Mouse (Mus musculus) CH12.LX (cell line): ENCODE measurements around the gene Pxt1. TPM values are rescaled to one million over a fixed set of nuclear protein-coding genes. Genes with fewer than 3 reads are reported as not detected.

Experiments used
- DNase-seq: peaks from one replicate; pipeline ENCODE4 v3.0.0-alpha.2; 2013; ENCODE audit errors: extremely low read depth
- H3K27ac ChIP-seq: 2 replicates; pipeline ENCODE4 v1.5.1; 2012; ENCODE audit warnings: low read depth, mild to moderate bottlenecking, control low read depth, moderate library complexity; ENCODE audit not compliant: insufficient read depth
- H3K27me3 ChIP-seq: replicated peaks from 2 replicates; pipeline ENCODE3; 2012; ENCODE audit warnings: inconsistent platforms
- H3K36me3 ChIP-seq, 2 experiments: replicated peaks in 1 of 2; 2 replicates each; pipeline versions ENCODE3 to v1.6.1; 2012; ENCODE audit warnings: inconsistent platforms in 1 of 2, low read length in 1 of 2, mild to moderate bottlenecking in 1 of 2, mixed read lengths in 1 of 2, moderate library complexity in 1 of 2; ENCODE audit not compliant: control insufficient read depth in 1 of 2, insufficient read depth in 1 of 2
- H3K4me1 ChIP-seq, 2 experiments: 2 replicates each; pipeline ENCODE4 v1.6.1; 2012; ENCODE audit warnings: inconsistent platforms in 1 of 2, moderate library complexity in 1 of 2; ENCODE audit not compliant: insufficient read depth in 2 of 2, control insufficient read depth in 1 of 2
- H3K4me2 ChIP-seq: 2 replicates; pipeline ENCODE4 v1.6.1; 2012; ENCODE audit warnings: low read depth, mild to moderate bottlenecking, control low read depth; ENCODE audit not compliant: poor library complexity, insufficient read depth, severe bottlenecking
- H3K4me3 ChIP-seq, 3 experiments: fragments of 150-350 bp in 1 of 3; sonication (generic) in 1 of 3; replicated peaks in 1 of 3; 2 replicates each; pipeline versions ENCODE3 to v1.5.1; 2011 to 2012; ENCODE audit warnings: low read depth in 2 of 3, low read length in 2 of 3, mild to moderate bottlenecking in 2 of 3, moderate library complexity in 2 of 3, control low read depth in 1 of 3, improper control_type of control experiment in 1 of 3, inconsistent platforms in 1 of 3, mixed read lengths in 1 of 3; ENCODE audit not compliant: poor library complexity in 1 of 3
- H3K79me2 ChIP-seq: replicated peaks from 2 replicates; pipeline ENCODE4 v1.6.1; 2012; ENCODE audit warnings: mild to moderate bottlenecking, moderate library complexity; ENCODE audit not compliant: control insufficient read depth, poor library complexity, insufficient read depth, severe bottlenecking; ENCODE audit errors: extremely low read depth
- H3K9ac ChIP-seq: 2 replicates; pipeline ENCODE4 v1.6.1; 2012; ENCODE audit warnings: low read depth, mild to moderate bottlenecking, control low read depth, moderate library complexity; ENCODE audit not compliant: insufficient read depth
- H3K9me3 ChIP-seq: replicated peaks from 2 replicates; pipeline ENCODE3; 2012; ENCODE audit warnings: low read length, inconsistent platforms, mixed read lengths
- CHD1 ChIP-seq: IDR thresholded peaks from 2 replicates; pipeline ENCODE4 v1.6.1; 2012; ENCODE audit warnings: low read depth, low read length, improper control_type of control experiment, inconsistent platforms
- CHD2 ChIP-seq: IDR thresholded peaks from 2 replicates; pipeline ENCODE4 v1.6.1; 2011; ENCODE audit warnings: low read length, improper control_type of control experiment
- ELF1 ChIP-seq: IDR thresholded peaks from 2 replicates; pipeline ENCODE4 v1.6.1; 2014; ENCODE audit warnings: low read depth, mild to moderate bottlenecking, inconsistent platforms, low read length, improper control_type of control experiment
- GABPA ChIP-seq: IDR thresholded peaks from 2 replicates; pipeline ENCODE4 v1.6.1; 2012; ENCODE audit warnings: low read depth, low read length, improper control_type of control experiment, inconsistent platforms; ENCODE audit not compliant: insufficient replicate concordance
- IRF4 ChIP-seq: IDR thresholded peaks from 2 replicates; pipeline ENCODE4 v1.6.1; 2014; ENCODE audit warnings: low read depth, mild to moderate bottlenecking, inconsistent platforms, low read length, improper control_type of control experiment
- JUND ChIP-seq: conservative IDR thresholded peaks from 2 replicates; pipeline ENCODE4 v1.6.1; 2011; ENCODE audit warnings: low read depth, low read length, improper control_type of control experiment
- KAT2A ChIP-seq: IDR thresholded peaks from 2 replicates; pipeline ENCODE4 v1.6.1; 2012; ENCODE audit warnings: low read length, improper control_type of control experiment, inconsistent platforms; ENCODE audit not compliant: insufficient replicate concordance
- MAFK ChIP-seq: IDR thresholded peaks from 2 replicates; pipeline ENCODE4 v1.6.1; 2011; ENCODE audit warnings: low read length, improper control_type of control experiment; ENCODE audit not compliant: insufficient replicate concordance
- MAX ChIP-seq: IDR thresholded peaks from 2 replicates; pipeline ENCODE4 v1.6.1; 2011; ENCODE audit warnings: low read length, improper control_type of control experiment
- MEF2A ChIP-seq: IDR thresholded peaks from 2 replicates; pipeline ENCODE4 v1.6.1; 2014; ENCODE audit warnings: low read depth, mild to moderate bottlenecking, inconsistent platforms, low read length, improper control_type of control experiment, borderline replicate concordance
- NELFE ChIP-seq: IDR thresholded peaks from 2 replicates; pipeline ENCODE4 v1.6.1; 2011; ENCODE audit warnings: low read depth, low read length, improper control_type of control experiment
- PAX5 ChIP-seq: IDR thresholded peaks from 2 replicates; pipeline ENCODE4 v1.6.1; 2012; ENCODE audit warnings: low read length, inconsistent platforms, mixed read lengths
- POLR2A ChIP-seq: IDR thresholded peaks from 2 replicates; pipeline ENCODE4 v1.6.1; 2011; ENCODE audit warnings: low read depth, mild to moderate bottlenecking, improper control_type of control experiment, low read length
- POLR2AphosphoS2 ChIP-seq: IDR thresholded peaks from 2 replicates; pipeline ENCODE4 v1.6.1; 2011; ENCODE audit warnings: low read depth, low read length, improper control_type of control experiment
- RAD21 ChIP-seq: IDR thresholded peaks from 2 replicates; pipeline ENCODE4 v1.6.1; 2011; ENCODE audit warnings: low read depth, mild to moderate bottlenecking, low read length, improper control_type of control experiment, moderate library complexity
- SMC3 ChIP-seq: IDR thresholded peaks from 2 replicates; pipeline ENCODE4 v1.6.1; 2011; ENCODE audit warnings: low read depth, low read length, improper control_type of control experiment
- TBP ChIP-seq: conservative IDR thresholded peaks from 2 replicates; pipeline ENCODE4 v1.6.1; 2011; ENCODE audit warnings: low read depth, low read length, improper control_type of control experiment
- UBTF ChIP-seq: IDR thresholded peaks from 2 replicates; pipeline ENCODE4 v1.6.1; 2012; ENCODE audit warnings: low read depth, mild to moderate bottlenecking, inconsistent platforms, low read length, improper control_type of control experiment, moderate library complexity
- USF1 ChIP-seq: IDR thresholded peaks from 2 replicates; pipeline ENCODE4 v1.6.1; 2014; ENCODE audit warnings: low read depth, mild to moderate bottlenecking, inconsistent platforms, low read length, improper control_type of control experiment
- ZC3H11A ChIP-seq: IDR thresholded peaks from 2 replicates; pipeline ENCODE4 v1.6.1; 2012; ENCODE audit warnings: low read depth, mild to moderate bottlenecking, inconsistent platforms, low read length, improper control_type of control experiment
- ZKSCAN1 ChIP-seq: IDR thresholded peaks from 2 replicates; pipeline ENCODE4 v1.6.1; 2012; ENCODE audit warnings: low read depth, inconsistent platforms, low read length, improper control_type of control experiment, borderline replicate concordance
- ZMIZ1 ChIP-seq: IDR thresholded peaks from 2 replicates; pipeline ENCODE4 v1.6.1; 2012; ENCODE audit warnings: low read depth, mild to moderate bottlenecking, inconsistent platforms, low read length, improper control_type of control experiment
- ZNF384 ChIP-seq: IDR thresholded peaks from 2 replicates; pipeline ENCODE4 v1.6.1; 2012; ENCODE audit warnings: low read depth, low read length, improper control_type of control experiment, inconsistent platforms
- dilution Hi-C: fragments of 300-500 bp; cut with MboI; formaldehyde crosslinking; loops from 2 replicates; pipeline ENCODE4 v1.14.3; 2020; ENCODE audit warnings: low sequenced_read_pairs; ENCODE audit not compliant: extremely low pct_unique_long_range_greater_than_20kb, extremely low pct_ligation_motif_present
- in situ Hi-C: fragments of 300-500 bp; cut with MboI; formaldehyde crosslinking; loops from 3 replicates; pipeline ENCODE4 v1.14.3; 2019; ENCODE audit warnings: low sequenced_read_pairs, low pct_ligation_motif_present, low pct_unique_long_range_greater_than_20kb, mixed read lengths
- polyA plus RNA-seq: library from polyadenylated mRNA; unstranded; fragments of >175 nt; gene quantifications from 2 replicates; pipeline ENCODE4 v1.2.1, GENCODE M21; 2012; ENCODE audit warnings: low read depth; ENCODE audit not compliant: insufficient read length
- total RNA-seq, 2 experiments: library from RNA; depleted of rRNA; stranded (reverse); fragments of 300-350 nt in 1 of 2; fragments of >200 nt in 1 of 2; gene quantifications; 2 replicates each; pipeline ENCODE4 v1.2.3; 2012 to 2014

Gene Pxt1
- total and polyA plus RNA-seq, 3 experiments: not detected

- no peaks in the 10 kb centered on the region for H3K27me3 ChIP-seq
- H3K4me2 ChIP-seq: no peak overlapping the region
- no peak overlapping the region for H3K4me3 ChIP-seq
- peaks cover 2 to 29% of the 10 kb centered on the region in 2 experiments for H3K36me3 ChIP-seq
- H3K9me3 ChIP-seq: peaks cover 8% of the 10 kb centered on the region
- no peak for DNase-seq
- no peak overlapping the region for H3K27ac ChIP-seq
- H3K79me2 ChIP-seq: peaks cover 4% of the 10 kb centered on the region; the same call in 1 of the 2 replicates
- no peak overlapping the region for H3K9ac ChIP-seq
- H3K4me1 ChIP-seq: peaks cover 13 to 31% of the 10 kb centered on the region in 2 experiments
- dilution Hi-C loops (no loop called here), in situ Hi-C loops (loop anchor here (10.0 kb wide), 1 partner anchor 199 kb away; the partner anchor contains the start of genes Mapk14 and Slc26a8)
- TF ChIP-seq ELF1: no peak
- TF ChIP-seq GABPA: no peak
- TF ChIP-seq JUND: no peak
- no peak for TF ChIP-seq SMC3
- no peak for TF ChIP-seq RAD21
- no peak for TF ChIP-seq USF1
- TF ChIP-seq IRF4: 0 out of 2 replicates have a peak, but pooled peaks have one; percentile 12
- TF ChIP-seq POLR2A: no peak
Measured at GRCm38 (mm10) chr17:28894050-28894767, 49.4 kb downstream of the Pxt1 start.

GRCm38 (mm10) chr17:28886266-28886665 is 57.4 kb downstream of the Pxt1 start:
- Histone ChIP-seq H3K9ac (no peak overlapping the region), H3K36me3 (no peaks in the 10 kb centered on the region), H3K4me3 (no peak overlapping the region), H3K27me3 (peaks cover 4% of the 10 kb centered on the region), H3K4me2 (no peak overlapping the region), H3K27ac (no peak overlapping the region), H3K9me3 (peaks cover 5% of the 10 kb centered on the region), H3K4me1 (peaks cover 0 to 16% of the 10 kb centered on the region in 2 experiments; a peak in 2 of 4 replicates), H3K79me2 (no peaks in the 10 kb centered on the region)
- no peak for DNase-seq
- in situ Hi-C loops: no loop called here
- TF ChIP-seq ZC3H11A: no peak
- no peak for TF ChIP-seq USF1
- no peak for TF ChIP-seq ZNF384
- no peak for TF ChIP-seq POLR2AphosphoS2
- dilution Hi-C loops: no loop called here

- peaks cover 5% of the 10 kb centered on the region for H3K9me3 ChIP-seq
- in situ Hi-C loops: no loop called here
- no peak overlapping the region for H3K4me3 ChIP-seq
- peaks cover 0 to 16% of the 10 kb centered on the region in 2 experiments; a peak in 2 of 4 replicates for H3K4me1 ChIP-seq
- no peaks in the 10 kb centered on the region for H3K36me3 ChIP-seq
- H3K27me3 ChIP-seq: peaks cover 11% of the 10 kb centered on the region
- no peak for DNase-seq
- H3K9ac ChIP-seq: no peak overlapping the region
- TF ChIP-seq MAFK: no peak
- TF ChIP-seq MEF2A: no peak
- TF ChIP-seq ZKSCAN1: no peak
- TF ChIP-seq ZMIZ1: no peak
- TF ChIP-seq TBP: no peak
- TF ChIP-seq CHD1: no peak
- TF ChIP-seq ZC3H11A: no peak
- no peak for TF ChIP-seq ZNF384
- TF ChIP-seq KAT2A: no peak
- no peak for TF ChIP-seq NELFE
- no peak for TF ChIP-seq MAX
- no peak for TF ChIP-seq GABPA
- no peak for TF ChIP-seq UBTF
- no peak for TF ChIP-seq ELF1
- TF ChIP-seq CHD2: no peak
- no peak for TF ChIP-seq PAX5
- no peak overlapping the region for H3K27ac ChIP-seq
- H3K79me2 ChIP-seq: no peaks in the 10 kb centered on the region
- no peak overlapping the region for H3K4me2 ChIP-seq
- dilution Hi-C loops: no loop called here
Measured at GRCm38 (mm10) chr17:28885231-28885630, 58.4 kb downstream of the Pxt1 start.
